In genomic region chr9:121298065-121298398, GRCm38 (mm10) we compare ENCODE assay signal across 8 mouse cellular contexts. TPM values are rescaled to one million over a fixed set of nuclear protein-coding genes. Genes with fewer than 3 reads are reported as not detected.
DNase-seq lines count a peak whose midpoint lies in the region; ATAC-seq lines count a peak whose summit lies in the region.

No protein-coding gene starts in this region.

- peak overlapping the region; percentile 95 for H3K9ac ChIP-seq in hindbrain, embryonic 12.5 days

- peaks cover 45% of the 10 kb centered on the region for H3K4me1 ChIP-seq in heart, embryonic 10.5 days
- H3K4me1 ChIP-seq in hindbrain, embryonic 12.5 days: peaks cover 40% of the 10 kb centered on the region

- peaks cover 32% of the 10 kb centered on the region for H3K27me3 ChIP-seq in heart, embryonic 10.5 days (ENCODE audit: insufficient read depth, poor library complexity, severe bottlenecking)
- H3K27me3 ChIP-seq in hindbrain, embryonic 12.5 days: 0 out of 2 replicates have a peak, but pooled peaks cover 11% of the 10 kb centered on the region

- intact Hi-C loops in heart, postnatal 36 days (cut with DNase I): loop anchor here (1.0 to 2.0 kb wide), 2 partner anchors 16 to 33 kb away; no protein-coding TSS in a partner anchor

- no peak for DNase-seq in heart, embryonic 10.5 days (ENCODE audit: low spot score)
- no peak for DNase-seq in heart, postnatal 36 days
- peak; percentile 56 for DNase-seq in adipocyte (ENCODE audit: low spot score)
- DNase-seq in lung, postnatal 10 days: peak; percentile 63
- DNase-seq in gastrocnemius, adult 8-10 months (ENCODE audit: low spot score in 2 of 2): no peak
- no peak for DNase-seq in left cerebral cortex, adult 18-20 months (ENCODE audit: low spot score in 2 of 2)

- peak overlapping the region; percentile 88 for H3K4me2 ChIP-seq in hindbrain, embryonic 12.5 days (replicated peaks)

- 5% methylated on average over 7 of the region's 7 CpGs for WGBS in heart, embryonic 10.5 days
- 3% methylated on average over 7 of the region's 7 CpGs for WGBS in hindbrain, embryonic 12.5 days

- peak overlapping the region; percentile 97 for H3K27ac ChIP-seq in heart, embryonic 10.5 days
- peak overlapping the region; percentile 49; the same call in 1 of the 2 replicates for H3K27ac ChIP-seq in hindbrain, embryonic 12.5 days

- no peaks in the 10 kb centered on the region for H3K36me3 ChIP-seq in heart, embryonic 10.5 days
- H3K36me3 ChIP-seq in hindbrain, embryonic 12.5 days: no peaks in the 10 kb centered on the region

- no peaks in the 10 kb centered on the region for H3K9me3 ChIP-seq in heart, embryonic 10.5 days
- no peaks in the 10 kb centered on the region for H3K9me3 ChIP-seq in hindbrain, embryonic 12.5 days (replicated peaks)

- ATAC-seq in hindbrain, embryonic 12.5 days (ENCODE audit: low FRiP score): no peak
- ATAC-seq in cerebellum, adult (ENCODE audit: insufficient number of reproducible peaks, low FRiP score, low TSS enrichment): no peak

- H3K4me3 ChIP-seq in heart, embryonic 10.5 days: peak overlapping the region; percentile 98
- H3K4me3 ChIP-seq in hindbrain, embryonic 12.5 days: peak overlapping the region; percentile 87

RNA-seq across cellular contexts. Expression of gene Trak1, which starts 0.7 kb away (rescaled TPM):
- polyA plus RNA-seq in heart, embryonic 10.5 days (2016; fragmentation: Nextera tagmentation; extraction: Ambion mirVana): 18.2 and 24.1 TPM in 2 replicates
- total RNA-seq in heart, postnatal 36 days (2021): 100 to 1,000 TPM; 305 to 315 TPM
- 38.8 and 41.6 TPM in 2 replicates for polyA plus RNA-seq in hindbrain, embryonic 12.5 days (2016; fragmentation: Nextera tagmentation; extraction: Ambion mirVana)
- total RNA-seq in gastrocnemius, adult 8-10 months (2022): 100 to 1,000 TPM; 133 to 200 (median 169) TPM
- total RNA-seq in left cerebral cortex, adult 18-20 months (2021): 100 to 1,000 TPM; 239 to 275 TPM

RNA-seq across cellular contexts. Expression of gene Ulk4, which starts 21.0 kb away (rescaled TPM):
- 89.4 and 98.5 TPM in 2 replicates for polyA plus RNA-seq in heart, embryonic 10.5 days (2016; fragmentation: Nextera tagmentation; extraction: Ambion mirVana)
- under 1 TPM; 0.17 to 0.46 TPM for total RNA-seq in heart, postnatal 36 days (2021)
- polyA plus RNA-seq in hindbrain, embryonic 12.5 days (2016; fragmentation: Nextera tagmentation; extraction: Ambion mirVana): 147 and 164 TPM in 2 replicates
- total RNA-seq in gastrocnemius, adult 8-10 months (2022): under 1 TPM in 1 of 4 experiments, not detected in 3; 0.44 TPM
- 1 to 10 TPM; 8.1 to 8.8 TPM for total RNA-seq in left cerebral cortex, adult 18-20 months (2021)

Comparison
In these comparisons a context has a peak if more than half of its experiments do, and no peak if none do; other contexts are left out.
1. DNase-seq: peak in adipocyte (single experiment) and lung, postnatal 10 days (single experiment); none in heart, embryonic 10.5 days (single experiment), heart, postnatal 36 days (0 of 2), gastrocnemius, adult 8-10 months (0 of 2) and left cerebral cortex, adult 18-20 months (0 of 2).
2. RNA of gene Ulk4, which starts 21.0 kb away (total RNA-seq): 8.1 to 8.8 TPM in left cerebral cortex, adult 18-20 months; 0.17 to 0.46 TPM in heart, postnatal 36 days and 0.44 TPM in gastrocnemius, adult 8-10 months; every median in the first group is over 4 times any median in the second.